Mouse (Mus musculus) kidney, embryonic 15.5 days (tissue): ENCODE measurements around the gene Neurog3. TPM values are rescaled to one million over a fixed set of nuclear protein-coding genes. Genes with fewer than 3 reads are reported as not detected.

ENCODE experiments used
- polyA plus RNA-seq: library from polyadenylated mRNA; unstranded; fragments of >200 nt; fragmentation: Nextera tagmentation; extraction: Ambion mirVana; gene quantifications from 2 replicates; pipeline ENCODE4 v1.2.1, GENCODE M21; 2015

The Neurog3 gene
- polyA plus RNA-seq, 1 experiment from 2014 or later: not detected

Other genes starting within 250 kb of the Neurog3 start
- gene Col13a1, start 154.0 kb upstream of the Neurog3 start, polyA plus RNA-seq: 6.0 and 6.8 TPM in 2 replicates
- 12.8 and 16.3 TPM in 2 replicates for gene Fam241b, start 10.8 kb downstream of the Neurog3 start, polyA plus RNA-seq
- gene Tspan15, start 98.2 kb downstream of the Neurog3 start, polyA plus RNA-seq: 52.5 and 53.5 TPM in 2 replicates
- gene Tacr2, start 119.3 kb downstream of the Neurog3 start, polyA plus RNA-seq: 0.06 TPM in 1 of 2 replicates, not detected in the other
- gene Hk1, start 246.8 kb downstream of the Neurog3 start, polyA plus RNA-seq: 51.7 and 58.5 TPM in 2 replicates